Mouse (Mus musculus) lung, postnatal 10 days (tissue): ENCODE measurements around the gene Srp68.

ENCODE experiments used
- DNase-seq: peaks from one replicate; pipeline ENCODE4 v3.0.0; 2021

The Srp68 gene

GRCm38 (mm10) chr11:116245616-116246015 lies 28.4 kb downstream of the Srp68 start:
- DNase-seq, result no peak

GRCm38 (mm10) chr11:116244580-116244979 lies 29.4 kb downstream of the Srp68 start:
- DNase-seq, result no peak

GRCm38 (mm10) chr11:116241744-116242235 lies 32.2 kb downstream of the Srp68 start:
- no peak for DNase-seq

GRCm38 (mm10) chr11:116239797-116240196 lies 34.2 kb downstream of the Srp68 start:
- no peak for DNase-seq

- peak; percentile 85 for DNase-seq
These were observed 36.1 kb downstream of the Srp68 start, which contains the start of gene Evpl for GRCm38 (mm10) chr11:116237742-116238395. TSS of gene Evpl (minus strand) at chr11:116238077.

GRCm38 (mm10) chr11:116234901-116235300 lies 39.1 kb downstream of the Srp68 start:
- DNase-seq, result no peak

- DNase-seq, result no peak
These were observed 41.6 kb downstream of the Srp68 start for GRCm38 (mm10) chr11:116232427-116232826.

GRCm38 (mm10) chr11:116228699-116229098 lies 45.3 kb downstream of the Srp68 start:
- DNase-seq, result no peak

- DNase-seq, result peak; percentile 89
These were observed 47.6 kb downstream of the Srp68 start for GRCm38 (mm10) chr11:116226414-116226813.

- no peak for DNase-seq
These were observed 51.3 kb downstream of the Srp68 start for GRCm38 (mm10) chr11:116222740-116223059.

GRCm38 (mm10) chr11:116221931-116222739 lies 51.9 kb downstream of the Srp68 start:
- peak; percentile 41 for DNase-seq

- DNase-seq, result peak; percentile 88
These were observed 54.1 kb downstream of the Srp68 start for GRCm38 (mm10) chr11:116219885-116220284.

- DNase-seq, result peak; percentile 98
These were observed 55.1 kb downstream of the Srp68 start for GRCm38 (mm10) chr11:116218737-116219400.

GRCm38 (mm10) chr11:116218263-116218662 lies 55.8 kb downstream of the Srp68 start:
- peak; percentile 71 for DNase-seq

GRCm38 (mm10) chr11:116216549-116216948 lies 57.5 kb downstream of the Srp68 start:
- DNase-seq, result no peak

- DNase-seq, result no peak
These were observed 58.0 kb downstream of the Srp68 start for GRCm38 (mm10) chr11:116215991-116216390.

GRCm38 (mm10) chr11:116215181-116215580 lies 58.8 kb downstream of the Srp68 start:
- DNase-seq, result peak; percentile 46

- no peak for DNase-seq
These were observed 60.0 kb downstream of the Srp68 start for GRCm38 (mm10) chr11:116213877-116214510.

- DNase-seq, result no peak
These were observed 61.2 kb downstream of the Srp68 start for GRCm38 (mm10) chr11:116212847-116213246.

GRCm38 (mm10) chr11:116210696-116211095 lies 63.3 kb downstream of the Srp68 start:
- no peak for DNase-seq

GRCm38 (mm10) chr11:116209257-116209656 lies 64.8 kb downstream of the Srp68 start:
- no peak for DNase-seq

GRCm38 (mm10) chr11:116208660-116209059 lies 65.4 kb downstream of the Srp68 start:
- no peak for DNase-seq

GRCm38 (mm10) chr11:116206678-116207077 lies 67.3 kb downstream of the Srp68 start:
- no peak for DNase-seq
